Mouse (Mus musculus): ENCODE measurements around the gene Ibtk.

Ibtk gene

GRCm38 (mm10) chr9:85695606-85696005, 53.5 kb downstream of the Ibtk start:
- DNase-seq, result no peak

DNA sequence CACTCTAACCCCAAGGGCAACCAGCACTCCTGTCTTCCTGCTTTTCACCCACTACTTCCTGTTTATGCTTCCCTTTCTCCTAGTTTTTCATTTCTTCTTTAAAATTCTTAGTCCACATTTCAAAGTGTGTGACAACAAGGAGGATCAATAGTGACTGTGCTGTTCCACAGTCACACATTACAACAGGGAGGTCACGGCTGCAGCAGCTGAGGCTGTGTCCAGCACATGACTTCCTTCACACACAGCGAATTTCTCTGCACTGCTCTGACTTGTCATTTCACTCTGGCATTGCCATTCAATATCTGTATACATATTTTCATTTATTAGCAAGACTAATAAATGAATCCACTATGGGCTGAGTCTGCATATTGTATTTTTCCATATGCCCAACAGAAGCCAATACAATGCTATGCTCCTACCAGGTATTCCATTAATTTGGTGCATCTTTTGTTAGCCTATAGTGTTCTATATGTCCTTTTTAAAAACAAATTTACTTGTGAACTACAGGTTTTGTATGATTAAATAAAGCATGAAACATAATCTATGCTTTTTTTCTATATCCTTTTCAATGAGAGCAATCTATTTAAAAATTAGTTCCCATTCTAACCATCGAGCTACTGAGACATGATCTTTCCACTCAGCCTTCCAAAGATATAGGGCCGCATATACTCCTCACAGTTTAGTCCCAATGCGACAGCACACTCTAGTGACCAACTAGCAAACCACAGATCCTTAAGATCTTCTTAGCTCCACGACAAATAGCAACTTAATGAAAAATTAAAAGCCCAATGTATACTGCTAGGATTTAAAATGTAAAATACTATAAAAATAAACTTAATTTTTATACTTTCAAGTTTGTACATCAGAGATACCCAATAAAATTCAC, 55.7 kb downstream of the Ibtk start:
- DNase-seq, result peak; percentile 12

DNA sequence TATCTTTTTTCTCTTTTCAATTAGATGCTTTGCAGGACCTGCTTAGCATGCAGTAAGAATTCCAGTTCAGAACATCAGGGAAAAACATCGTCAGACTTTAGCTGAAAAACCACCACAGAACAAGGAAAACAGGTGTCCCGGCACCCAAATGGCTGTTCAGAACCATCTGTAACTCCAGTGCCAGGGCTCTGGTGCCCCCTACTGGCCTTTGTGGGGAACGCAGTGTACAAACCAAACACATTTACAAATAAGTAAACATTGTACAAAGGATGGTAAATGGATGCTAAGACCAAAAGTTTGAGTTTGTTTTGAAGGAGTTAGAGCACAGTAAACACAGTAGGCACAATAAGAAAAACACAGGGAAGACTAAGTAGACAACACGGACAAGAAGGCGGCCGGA, 64.1 kb downstream of the Ibtk start:
- peak; percentile 11 for DNase-seq

DNA sequence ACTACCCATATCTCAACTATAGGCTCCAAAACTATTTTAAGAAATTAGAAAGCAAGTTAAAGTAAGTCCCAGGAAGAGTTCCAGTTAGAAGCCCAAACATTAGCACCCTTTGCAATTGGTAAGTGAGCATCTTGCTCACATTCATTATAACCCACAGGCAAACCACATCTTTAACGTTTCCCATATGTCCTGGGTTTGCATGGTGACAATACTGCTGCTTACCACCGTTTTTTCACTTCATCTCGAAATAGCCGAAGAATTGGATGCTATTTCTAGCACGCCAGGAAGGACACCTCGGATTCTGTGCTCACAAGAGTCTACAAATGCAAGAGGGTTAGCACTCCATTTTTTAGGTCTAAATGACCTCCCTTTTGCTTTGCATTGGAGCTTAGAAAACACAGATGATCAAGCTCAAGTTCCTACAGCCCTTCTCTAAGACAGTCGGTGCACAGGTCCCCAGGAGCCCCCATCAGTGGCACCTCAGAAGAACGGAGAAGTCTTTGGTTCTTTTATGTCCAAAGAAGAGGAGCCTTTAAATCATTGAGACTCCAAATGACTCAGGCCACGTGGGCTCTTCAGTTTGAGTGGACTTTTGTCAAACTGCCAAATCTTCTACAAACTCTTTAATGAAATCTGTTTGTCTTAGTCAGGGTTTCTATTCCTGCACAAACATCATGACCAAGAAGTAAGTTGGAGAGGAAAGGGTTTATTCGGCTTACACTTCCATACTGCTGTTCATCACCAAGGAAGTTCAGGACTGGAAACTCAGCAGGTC, 73.8 kb downstream of the Ibtk start:
- DNase-seq, result no peak

DNA sequence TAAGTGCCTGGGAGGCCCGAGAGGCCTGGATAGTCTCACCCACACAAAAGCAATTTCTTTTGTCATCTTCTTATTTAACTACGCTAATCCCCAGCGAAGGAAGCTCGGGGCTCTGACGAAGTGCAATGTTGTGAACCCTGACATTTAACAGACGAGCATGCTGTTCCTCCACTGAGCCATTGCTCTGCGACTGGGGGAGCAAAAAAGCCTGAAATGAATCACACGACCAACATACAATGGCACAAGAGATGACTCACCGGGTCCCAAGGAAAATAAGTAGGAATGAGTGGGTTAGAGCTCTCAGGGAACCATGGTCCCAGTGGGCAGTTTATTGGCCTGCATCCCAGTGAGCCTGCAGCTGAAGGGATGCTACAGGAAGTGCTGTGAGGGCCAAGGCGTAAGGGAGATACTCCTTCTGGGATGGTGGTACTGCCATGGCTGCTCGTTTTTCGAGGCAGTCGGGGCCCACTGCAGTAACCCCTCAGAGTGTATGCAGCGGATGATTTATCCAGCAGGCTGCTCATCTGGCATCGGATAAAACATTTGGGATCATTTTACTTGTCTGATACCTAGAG, 75.1 kb downstream of the Ibtk start:
- DNase-seq, result no peak

DNA sequence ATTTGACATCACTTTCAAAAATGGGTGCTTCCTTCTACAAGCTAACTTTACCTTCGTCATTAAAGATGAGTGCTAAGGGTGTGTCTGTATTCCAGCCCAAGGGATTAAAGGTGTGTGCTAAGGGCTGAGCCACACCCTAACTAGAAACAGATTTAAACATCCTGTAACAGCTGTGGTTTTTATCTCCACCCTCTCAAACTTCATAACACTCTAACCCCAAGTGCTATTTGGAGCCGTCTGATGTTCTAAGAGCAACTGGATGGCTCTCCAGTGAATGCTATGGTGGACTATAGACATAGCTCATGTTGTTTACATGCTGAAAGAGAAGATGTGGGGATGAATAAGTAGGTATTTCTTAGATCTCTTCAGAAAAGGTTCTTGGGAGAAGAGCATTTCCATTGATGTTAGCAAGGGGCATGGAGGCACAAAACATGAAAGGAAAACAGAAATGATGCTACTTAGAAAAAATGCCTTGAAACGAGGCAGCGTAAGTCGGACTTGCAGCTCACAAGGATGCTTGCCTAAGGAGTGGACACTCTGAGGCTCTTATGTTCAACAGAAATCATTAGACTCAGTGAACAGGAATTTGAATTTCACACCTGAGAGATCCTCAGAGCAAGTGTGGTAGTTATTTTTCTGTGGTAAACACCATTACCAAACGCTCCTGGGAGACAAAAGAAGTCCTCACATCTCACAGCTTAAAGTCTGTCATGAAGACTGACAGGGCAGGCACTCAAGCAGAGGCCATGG, 77.4 kb downstream of the Ibtk start:
- no peak for DNase-seq

DNA sequence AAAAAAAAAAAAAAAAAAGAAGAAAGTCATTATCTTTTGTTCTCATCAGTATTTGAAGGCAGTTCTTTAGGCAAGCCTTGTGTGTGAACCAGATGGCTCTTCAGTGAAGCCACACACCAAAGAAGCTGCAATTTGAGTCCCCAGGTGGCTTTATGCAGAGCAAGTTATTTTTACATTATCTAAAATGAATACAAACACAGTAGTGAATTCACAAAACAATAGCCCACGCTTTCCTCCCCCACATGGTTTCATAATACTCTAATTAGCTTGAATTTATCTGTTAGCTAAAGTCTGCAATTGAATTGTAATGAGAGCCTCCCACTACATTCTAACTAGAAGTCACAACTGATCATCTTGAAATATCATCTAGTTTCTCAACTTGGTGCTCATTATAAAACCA, 84.8 kb downstream of the Ibtk start:
- no peak for DNase-seq

GRCm38 (mm10) chr9:85663810-85664209, 85.3 kb downstream of the Ibtk start:
- DNase-seq, result no peak

DNA sequence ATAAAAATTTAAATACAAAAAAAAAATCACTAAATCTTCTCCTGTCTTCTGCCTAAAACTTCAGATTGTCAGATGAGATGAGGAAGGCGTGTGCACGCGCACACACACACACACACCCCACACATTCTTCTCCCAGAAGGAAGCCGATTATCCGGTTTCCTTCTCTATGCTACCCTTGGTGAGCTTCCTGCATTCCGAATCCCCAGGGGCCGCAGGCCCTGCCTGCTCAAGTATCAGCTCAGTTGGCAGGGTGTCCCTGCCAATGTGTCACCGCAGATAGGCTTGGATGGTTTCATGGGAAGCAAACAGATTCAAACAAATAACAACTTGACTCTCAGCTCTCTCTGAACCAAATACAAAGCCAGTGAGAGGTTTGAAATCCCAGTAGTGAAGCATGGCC, 86.0 kb downstream of the Ibtk start:
- no peak for DNase-seq

- DNase-seq, result no peak
These were observed 95.7 kb downstream of the Ibtk start for GRCm38 (mm10) chr9:85653401-85653800.

- no peak for DNase-seq
These were observed 110.9 kb downstream of the Ibtk start for GRCm38 (mm10) chr9:85638276-85638675.

Data from right cerebral cortex, postnatal 4 days (tissue).